Mouse (Mus musculus) liver, embryonic 13.5 days (tissue): ENCODE measurements around the gene Cyp2c69. TPM values are rescaled to one million over a fixed set of nuclear protein-coding genes. Genes with fewer than 3 reads are reported as not detected.
"Not testable (repeated sequence)": the region's sequence is repeated elsewhere in the genome, so short reads cannot be mapped to it uniquely, and the experiment has no call there.

ENCODE experiments used
- ATAC-seq: fragments of 200-750 bp; cut with Nextera tagmentation; 2 replicates; pipeline ENCODE4 v1.8.0; 2017; ENCODE audit warnings: low read depth, mild to moderate bottlenecking, moderate number of reproducible peaks, moderate library complexity
- DNase-seq: peaks from one replicate; pipeline ENCODE4 v3.0.0; 2022
- H3K27ac ChIP-seq: fragments of 300-500 bp; sonication (generic); 2 replicates; pipeline ENCODE4 v1.5.1; 2015; ENCODE audit warnings: moderate library complexity, mild to moderate bottlenecking, inconsistent platforms
- H3K27me3 ChIP-seq: fragments of 300-500 bp; sonication (generic); 2 replicates; pipeline ENCODE4 v1.6.1; 2015; ENCODE audit warnings: mild to moderate bottlenecking, inconsistent platforms
- H3K36me3 ChIP-seq: fragments of 300-500 bp; sonication (generic); 2 replicates; pipeline ENCODE4 v1.6.1; 2015; ENCODE audit warnings: mild to moderate bottlenecking, inconsistent platforms
- H3K4me1 ChIP-seq: fragments of 300-500 bp; sonication (generic); replicated peaks from 2 replicates; pipeline ENCODE4 v1.6.1; 2015; ENCODE audit warnings: inconsistent platforms
- H3K4me2 ChIP-seq: fragments of 300-500 bp; sonication (generic); 2 replicates; pipeline ENCODE4 v1.6.1; 2015; ENCODE audit warnings: inconsistent platforms, mild to moderate bottlenecking, moderate library complexity
- H3K4me3 ChIP-seq: fragments of 300-500 bp; sonication (generic); replicated peaks from 2 replicates; pipeline ENCODE4 v1.5.1; 2015; ENCODE audit warnings: mild to moderate bottlenecking, inconsistent platforms
- H3K9ac ChIP-seq: fragments of 300-500 bp; sonication (generic); 2 replicates; pipeline ENCODE4 v1.6.1; 2015; ENCODE audit warnings: mild to moderate bottlenecking, inconsistent platforms
- H3K9me3 ChIP-seq: fragments of 300-500 bp; sonication (generic); replicated peaks from 2 replicates; pipeline ENCODE4 v1.6.1; 2016; ENCODE audit warnings: inconsistent platforms
- WGBS: fragments of 180-500 bp; shearing (Covaris S2); methylation state at CpG from one replicate; pipeline ENCODE4 v1.1.7; 2015; ENCODE audit not compliant: insufficient replicate concordance; 5-methylcytosine and 5-hydroxymethylcytosine counted together
- polyA plus RNA-seq: library from polyadenylated mRNA; unstranded; fragments of >200 nt; fragmentation: Nextera tagmentation; extraction: Ambion mirVana; gene quantifications from 2 replicates; pipeline ENCODE4 v1.2.1, GENCODE M21; 2015

Cyp2c69 gene
- not detected in 2 replicates for polyA plus RNA-seq

DNA sequence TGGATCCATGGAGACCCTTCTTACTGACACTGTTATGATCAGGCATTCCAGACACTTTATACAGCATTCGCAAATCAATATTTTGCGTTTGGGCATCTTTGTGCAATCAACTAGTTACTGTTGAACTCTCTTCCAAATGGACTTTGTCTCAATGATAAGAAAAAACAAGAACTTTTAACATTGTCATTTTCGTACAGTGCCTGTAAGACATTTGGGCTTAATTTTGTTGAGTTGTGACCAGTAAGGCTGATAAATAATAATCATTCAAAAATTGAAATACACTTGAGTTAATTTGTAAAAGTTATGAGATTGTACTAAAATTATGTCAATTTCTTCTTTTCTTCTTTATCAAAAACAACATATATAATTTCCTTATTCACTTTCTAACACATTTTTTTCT, at the start of gene Cyp2c69:
TSS of gene Cyp2c69 (minus strand) at position 101 of the 400 bp plus-strand sequence.
- not testable (repeated sequence) for H3K9ac ChIP-seq, H3K36me3 ChIP-seq, H3K9me3 ChIP-seq, H3K27ac ChIP-seq, H3K4me3 ChIP-seq, DNase-seq, H3K4me2 ChIP-seq, H3K27me3 ChIP-seq, ATAC-seq, H3K4me1 ChIP-seq
- WGBS: 67% methylated on average over 3 of the region's 3 CpGs

DNA sequence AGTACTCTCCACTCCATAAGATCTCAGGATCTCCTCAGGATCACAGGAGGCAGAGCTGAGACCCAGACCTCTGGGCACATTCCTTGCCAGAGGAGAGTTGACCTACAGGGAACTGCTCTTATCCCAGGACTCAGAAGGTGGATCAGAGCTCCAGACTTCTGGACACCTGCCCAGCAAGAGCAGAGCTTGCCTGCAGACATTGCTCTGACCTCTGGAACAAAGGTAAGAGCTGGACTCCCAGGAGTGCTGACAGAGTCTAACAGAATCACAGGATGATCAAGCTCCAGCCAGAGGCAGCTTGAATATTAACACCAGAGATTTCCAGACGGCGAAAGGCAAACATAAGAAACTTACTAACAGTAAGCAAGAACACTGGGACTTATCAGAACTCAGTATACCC, 48.8 kb upstream of the Cyp2c69 start:
- no peaks in the 10 kb centered on the region for H3K27me3 ChIP-seq
- no peak for ATAC-seq
- no peaks in the 10 kb centered on the region for H3K36me3 ChIP-seq
- no peaks in the 10 kb centered on the region; the same call in 1 of the 2 replicates for H3K9me3 ChIP-seq
- no peak overlapping the region for H3K9ac ChIP-seq
- no peak for DNase-seq
- H3K4me3 ChIP-seq: no peak overlapping the region
- no peak overlapping the region for H3K27ac ChIP-seq
- no peaks in the 10 kb centered on the region for H3K4me1 ChIP-seq
- 62% methylated on average over 2 of the region's 2 CpGs for WGBS
- no peak overlapping the region for H3K4me2 ChIP-seq

DNA sequence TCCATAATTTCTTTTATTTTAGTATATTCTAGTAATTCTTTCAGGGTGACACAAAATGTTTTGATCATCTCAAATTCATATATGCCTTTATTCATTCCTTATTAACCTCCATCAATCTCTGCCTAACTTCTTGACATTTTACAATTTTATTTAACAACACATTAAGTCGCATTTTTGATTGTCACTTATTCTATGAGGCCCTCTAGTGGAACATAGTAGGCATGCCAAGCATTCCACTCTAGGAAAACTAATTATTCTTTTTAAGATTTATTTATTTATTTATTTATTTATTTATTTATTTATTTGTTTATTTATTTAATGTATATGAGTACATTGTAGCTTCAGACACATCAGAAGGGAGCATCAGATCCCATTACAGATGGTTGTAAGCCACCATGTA, 43.4 kb upstream of the Cyp2c69 start:
- no peak for DNase-seq
- 27% methylated on average over 1 of the region's 1 CpGs for WGBS
- H3K4me3 ChIP-seq: no peak overlapping the region
- H3K27me3 ChIP-seq: no peaks in the 10 kb centered on the region
- H3K4me1 ChIP-seq: no peaks in the 10 kb centered on the region
- H3K9me3 ChIP-seq: no peaks in the 10 kb centered on the region; the same call in 1 of the 2 replicates
- H3K9ac ChIP-seq: no peak overlapping the region
- H3K27ac ChIP-seq: no peak overlapping the region
- no peak for ATAC-seq
- no peak overlapping the region for H3K4me2 ChIP-seq
- no peaks in the 10 kb centered on the region for H3K36me3 ChIP-seq

DNA sequence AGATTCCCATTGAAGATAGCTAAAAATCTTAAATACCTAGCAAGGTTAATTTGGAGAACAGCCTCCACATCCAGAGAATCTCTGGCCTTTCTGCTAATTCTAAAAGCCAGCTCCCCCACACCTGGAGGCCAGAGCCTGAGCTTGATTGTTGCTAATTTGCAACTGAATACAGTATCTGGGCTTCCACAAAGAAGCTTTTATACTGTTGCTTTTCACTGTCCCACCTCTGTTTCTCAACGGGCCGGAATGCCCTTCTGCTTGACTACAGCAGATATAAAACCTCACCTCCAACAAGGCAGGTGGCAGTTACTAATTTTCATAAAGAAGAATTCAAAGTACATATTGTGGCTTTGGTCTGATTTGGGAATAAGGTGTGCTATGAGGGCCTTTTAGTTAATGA, 15.1 kb upstream of the Cyp2c69 start:
- H3K4me1 ChIP-seq: no peaks in the 10 kb centered on the region
- ATAC-seq: no peak
- 70% methylated on average over 2 of the region's 2 CpGs for WGBS
- no peak overlapping the region for H3K4me2 ChIP-seq
- no peak overlapping the region for H3K27ac ChIP-seq
- H3K9me3 ChIP-seq: no peaks in the 10 kb centered on the region
- no peak for DNase-seq
- H3K36me3 ChIP-seq: no peaks in the 10 kb centered on the region
- H3K4me3 ChIP-seq: no peak overlapping the region
- H3K9ac ChIP-seq: no peak overlapping the region
- no peaks in the 10 kb centered on the region for H3K27me3 ChIP-seq

DNA sequence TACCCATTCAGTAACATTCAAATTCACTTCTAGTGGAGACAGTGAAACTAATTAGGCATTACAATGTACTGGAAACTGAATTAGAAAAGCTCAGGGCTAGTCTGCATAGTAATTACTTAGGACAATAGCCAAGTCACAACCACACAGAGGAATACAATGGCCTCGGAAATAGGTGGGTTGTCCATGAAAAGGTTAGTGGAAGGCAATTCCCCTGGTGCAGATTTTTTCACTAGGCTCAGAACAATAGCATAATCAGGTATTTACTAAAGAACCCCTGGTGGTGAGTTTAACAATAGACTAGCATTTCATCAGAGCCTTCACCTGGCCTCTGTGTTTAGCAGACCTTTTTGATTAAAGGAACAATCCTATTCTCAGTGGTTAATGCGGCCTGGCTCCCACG, 3.5 kb upstream of the Cyp2c69 start:
- DNase-seq, H3K4me1 ChIP-seq, H3K4me3 ChIP-seq, H3K27me3 ChIP-seq, H3K4me2 ChIP-seq, H3K36me3 ChIP-seq, H3K9me3 ChIP-seq, ATAC-seq, H3K9ac ChIP-seq, H3K27ac ChIP-seq: not testable (repeated sequence)
- WGBS: 68% methylated on average over 3 of the region's 3 CpGs

DNA sequence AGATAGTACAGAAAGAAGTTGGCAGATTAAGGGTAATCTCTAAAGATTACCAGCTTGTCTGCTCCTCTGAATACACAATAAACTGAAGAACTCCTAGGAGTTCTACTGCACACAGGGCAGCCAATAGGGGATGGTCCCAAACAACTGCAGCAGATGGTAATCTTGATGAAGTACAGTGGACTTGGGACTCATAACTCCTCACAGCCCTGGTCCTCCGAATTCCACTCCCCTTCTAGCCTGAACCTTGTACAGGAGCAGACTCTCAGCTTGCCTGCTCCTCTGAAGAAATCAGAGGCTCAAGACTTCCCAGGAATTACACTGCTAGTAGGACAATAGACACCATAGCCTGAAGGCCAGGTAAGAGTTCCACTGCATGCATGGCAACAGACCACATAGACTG, 20.5 kb downstream of the Cyp2c69 start:
- Histone ChIP-seq H3K9me3 (no peaks in the 10 kb centered on the region), H3K36me3 (no peaks in the 10 kb centered on the region), H3K27ac (no peak overlapping the region), H3K4me2 (no peak overlapping the region), H3K9ac (no peak overlapping the region), H3K4me3 (no peak overlapping the region), H3K4me1 (no peaks in the 10 kb centered on the region), H3K27me3 (no peaks in the 10 kb centered on the region)
- WGBS: 29% methylated on average over 1 of the region's 1 CpGs
- ATAC-seq (no peak), DNase-seq (no peak)

DNA sequence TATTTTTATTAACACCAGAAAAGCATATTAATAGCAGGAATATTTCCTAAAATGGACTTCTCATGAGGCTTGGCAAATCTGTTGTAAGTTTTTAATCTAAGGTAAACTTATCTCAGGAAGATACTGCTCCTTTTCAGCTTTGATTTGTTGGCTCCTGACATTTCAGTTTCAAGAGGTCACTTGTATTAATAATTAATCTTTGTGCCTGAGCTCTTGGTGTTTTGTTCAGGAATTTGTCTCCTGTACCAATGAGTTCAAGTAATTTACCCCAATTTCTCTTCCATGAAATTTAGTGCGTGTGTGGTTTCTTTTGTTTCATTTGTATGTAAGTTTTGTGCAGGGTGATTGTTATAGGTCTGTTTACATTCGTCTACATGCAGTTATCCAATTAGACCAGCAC, 65.7 kb downstream of the Cyp2c69 start:
- H3K27ac ChIP-seq, H3K27me3 ChIP-seq, ATAC-seq, DNase-seq, H3K9me3 ChIP-seq, H3K4me2 ChIP-seq, H3K9ac ChIP-seq, H3K36me3 ChIP-seq, H3K4me3 ChIP-seq, H3K4me1 ChIP-seq: not testable (repeated sequence)
- WGBS: 65% methylated on average over 2 of the region's 2 CpGs

DNA sequence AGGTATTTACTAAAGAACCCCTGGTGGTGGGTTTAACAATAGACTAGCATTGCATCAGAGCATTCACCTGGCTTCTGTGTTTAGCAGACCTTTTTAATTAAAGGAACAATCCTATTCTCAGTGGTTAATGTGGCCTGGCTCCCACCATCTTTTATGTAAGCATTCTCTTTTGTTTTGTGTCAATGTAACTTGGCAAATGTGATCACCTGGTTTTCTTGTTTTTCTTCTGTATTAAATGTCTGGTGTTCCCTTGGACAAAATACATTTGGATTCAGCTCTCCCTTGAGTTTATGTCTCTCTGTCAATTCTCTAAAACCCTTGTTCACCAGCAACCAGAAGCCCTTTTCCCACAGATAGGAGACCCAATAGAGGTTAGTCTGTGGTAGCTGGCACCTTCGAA, 70.2 kb downstream of the Cyp2c69 start:
- not testable (repeated sequence) for H3K27me3 ChIP-seq, H3K27ac ChIP-seq, H3K4me1 ChIP-seq, H3K4me2 ChIP-seq, H3K9ac ChIP-seq, DNase-seq, ATAC-seq, H3K4me3 ChIP-seq, H3K36me3 ChIP-seq, H3K9me3 ChIP-seq
- 69% methylated on average over 1 of the region's 1 CpGs for WGBS

DNA sequence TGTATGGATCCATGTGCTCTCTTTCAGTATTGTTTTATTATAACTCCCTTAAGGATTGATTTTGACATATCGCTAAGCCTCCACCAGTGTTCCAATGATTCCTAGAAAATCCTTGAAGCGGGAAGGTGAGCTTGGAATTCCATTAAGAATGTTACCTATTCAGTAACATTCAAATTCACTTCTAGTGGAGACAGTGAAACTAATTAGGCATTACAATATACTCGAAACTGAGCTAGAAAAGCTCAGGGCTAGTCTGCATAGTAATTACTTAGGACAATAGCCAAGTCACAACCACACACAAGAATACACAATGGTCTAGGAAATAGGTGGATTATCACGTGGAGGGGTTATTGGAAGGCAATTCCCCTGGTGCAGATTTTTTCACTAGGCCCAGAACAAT, 70.6 kb downstream of the Cyp2c69 start:
- H3K9ac ChIP-seq, H3K4me3 ChIP-seq, ATAC-seq, H3K27ac ChIP-seq, H3K27me3 ChIP-seq, H3K36me3 ChIP-seq, H3K4me1 ChIP-seq, H3K4me2 ChIP-seq, H3K9me3 ChIP-seq, DNase-seq: not testable (repeated sequence)
- WGBS: 45% methylated on average over 4 of the region's 4 CpGs

DNA sequence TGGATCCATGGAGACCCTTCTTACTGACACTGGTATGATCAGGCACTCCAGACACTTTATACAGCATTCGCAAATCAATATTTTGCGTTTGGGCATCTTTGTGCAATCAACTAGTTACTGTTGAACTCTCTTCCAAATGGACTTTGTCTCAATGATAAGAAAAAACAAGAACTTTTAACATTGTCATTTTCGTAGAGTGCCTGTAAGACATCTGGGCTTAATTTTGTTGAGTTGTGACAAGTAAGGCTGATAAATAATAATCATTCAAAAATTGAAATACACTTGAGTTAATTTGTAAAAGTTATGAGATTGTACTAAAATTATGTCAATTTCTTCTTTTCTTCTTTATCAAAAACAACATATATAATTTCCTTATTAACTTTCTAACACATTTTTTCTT, 73.9 kb downstream of the Cyp2c69 start, which contains the start of gene Cyp2c40:
TSS of gene Cyp2c40 (minus strand) at position 101 of the 400 bp plus-strand sequence.
- H3K4me1 ChIP-seq, H3K9ac ChIP-seq, H3K36me3 ChIP-seq, ATAC-seq, H3K9me3 ChIP-seq, H3K4me2 ChIP-seq, H3K27ac ChIP-seq, DNase-seq, H3K27me3 ChIP-seq, H3K4me3 ChIP-seq: not testable (repeated sequence)
- WGBS: 62% methylated on average over 3 of the region's 3 CpGs
